Mouse (Mus musculus): ENCODE data around the gene Hydin.

DNA sequence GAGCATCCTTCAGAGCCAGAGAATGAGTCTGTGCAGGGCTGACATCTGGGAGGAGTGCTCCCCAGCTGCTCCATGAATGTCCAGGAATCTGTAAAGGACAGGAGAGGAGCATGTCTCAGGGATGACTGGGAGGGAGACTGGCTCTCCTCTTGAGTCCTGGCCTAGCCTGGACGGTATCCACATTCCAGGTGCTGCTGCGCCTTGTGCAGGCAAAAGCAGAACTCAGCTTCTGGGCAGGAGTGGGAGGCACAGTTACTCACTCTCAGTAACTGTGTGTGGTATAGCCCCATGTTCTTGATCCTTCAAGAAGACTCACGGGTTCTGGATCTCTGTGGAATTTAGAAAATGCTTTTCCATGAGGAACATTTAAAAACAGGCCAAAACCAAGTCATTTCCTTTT lies 363.3 kb downstream of the Hydin start:
- TF ChIP-seq HCFC1 (IDR thresholded peaks at IDR 0.05; ENCODE audit: low read depth, low read length) (no peak), ZMIZ1 (IDR thresholded peaks at IDR 0.05; ENCODE audit: low read depth, low read length) (no peak), ZC3H11A (IDR thresholded peaks at IDR 0.05; ENCODE audit: low read depth, low read length) (no peak)

Measured in MEL (cell line).